Comparison of ENCODE assay signal across 26 mouse cellular contexts in the genomic region with DNA sequence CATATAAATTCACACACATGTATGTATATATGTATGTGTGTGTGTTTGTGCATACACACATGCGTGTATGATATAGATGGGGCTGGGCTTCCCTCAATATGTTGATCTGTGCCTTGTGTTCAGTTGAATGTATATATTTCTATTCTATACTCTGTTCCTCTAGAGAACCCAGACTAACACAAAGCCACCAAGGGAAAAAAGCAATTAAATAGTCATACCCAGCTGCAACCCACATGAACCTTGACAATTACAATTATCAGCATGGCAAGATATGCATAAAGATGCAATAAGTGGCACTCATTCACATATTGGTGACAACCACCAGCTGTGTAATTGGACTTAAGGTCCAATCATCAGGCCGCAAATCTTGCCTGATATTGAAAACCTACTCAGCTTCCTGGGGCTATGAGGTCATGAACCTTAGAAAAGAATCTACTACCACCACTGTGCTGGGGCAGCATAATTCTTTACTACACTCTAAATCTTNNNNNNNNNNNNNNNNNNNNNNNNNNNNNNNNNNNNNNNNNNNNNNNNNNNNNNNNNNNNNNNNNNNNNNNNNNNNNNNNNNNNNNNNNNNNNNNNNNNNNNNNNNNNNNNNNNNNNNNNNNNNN. TPM values are rescaled to one million over a fixed set of nuclear protein-coding genes. Genes with fewer than 3 reads are reported as not detected.
"Had no signal": no experiment of that assay in that cellular context is flagged by ENCODE, and none has a peak within 500 bp of the region (broad histone marks: within the 10 kb centered on the region; RNA-seq: fewer than 3 reads in every experiment).

No protein-coding gene starts in this region.

- ATAC-seq: intestine, postnatal 0 days; midbrain, embryonic 13.5 days; midbrain, embryonic 16.5 days had no signal

- H3K9me3 ChIP-seq: kidney, embryonic 15.5 days; liver, embryonic 13.5 days; midbrain, embryonic 13.5 days; stomach, embryonic 15.5 days had no signal

- DNase-seq: kidney, adult 8-10 months; kidney, postnatal 10 days; kidney, postnatal 36 days; layer of hippocampus, postnatal 36 days; liver, embryonic 13.5 days; lung, adult 2 months; lung, postnatal 14 days; lung, postnatal 4 days; right cerebral cortex, adult 18-20 months; right cerebral cortex, postnatal 25 days; spleen, adult 18-20 months; thymus, postnatal 25 days had no signal

- H3K27ac ChIP-seq: kidney, embryonic 15.5 days; left cerebral cortex, adult 2 months; liver, embryonic 13.5 days; midbrain, embryonic 13.5 days; stomach, embryonic 15.5 days had no signal

- H3K4me1 ChIP-seq: kidney, embryonic 15.5 days; liver, embryonic 13.5 days; midbrain, embryonic 13.5 days; stomach, embryonic 15.5 days had no signal

- H3K4me2 ChIP-seq: kidney, embryonic 15.5 days; liver, embryonic 13.5 days; midbrain, embryonic 13.5 days; stomach, embryonic 15.5 days had no signal

- H3K9ac ChIP-seq: kidney, embryonic 15.5 days; liver, embryonic 13.5 days; midbrain, embryonic 13.5 days; stomach, embryonic 15.5 days had no signal

- H3K27me3 ChIP-seq: kidney, embryonic 15.5 days; liver, embryonic 13.5 days; midbrain, embryonic 13.5 days; stomach, embryonic 15.5 days had no signal

- H3K4me3 ChIP-seq: kidney, embryonic 15.5 days; left cerebral cortex, adult 2 months; liver, embryonic 13.5 days; midbrain, embryonic 13.5 days; myocyte; stomach, embryonic 15.5 days had no signal

- H3K36me3 ChIP-seq: kidney, embryonic 15.5 days; liver, embryonic 13.5 days; midbrain, embryonic 13.5 days; stomach, embryonic 15.5 days had no signal

RNA-seq across cellular contexts. Expression of a gene that starts 34.1 kb away (rescaled TPM):
- polyA plus RNA-seq: intestine, postnatal 0 days; kidney, embryonic 15.5 days; limb, embryonic 11.5 days; limb, embryonic 14.5 days; liver, adult 2 months; liver, embryonic 13.5 days; liver, embryonic 16.5 days; lung, adult 2 months; lung, embryonic 16.5 days; midbrain, embryonic 13.5 days; midbrain, embryonic 16.5 days; myocyte; neural tube, embryonic 11.5 days; stomach, embryonic 15.5 days; thymus, postnatal 0 days had no signal
